Mouse (Mus musculus): Measurements from ENCODE around the gene Entpd3. TPM values are rescaled to one million over a fixed set of nuclear protein-coding genes. Genes with fewer than 3 reads are reported as not detected.

Gene Entpd3
- 0.07 and 0.18 TPM in 2 replicates for polyA plus RNA-seq (2012; ENCODE audit: low replicate concordance)

DNA sequence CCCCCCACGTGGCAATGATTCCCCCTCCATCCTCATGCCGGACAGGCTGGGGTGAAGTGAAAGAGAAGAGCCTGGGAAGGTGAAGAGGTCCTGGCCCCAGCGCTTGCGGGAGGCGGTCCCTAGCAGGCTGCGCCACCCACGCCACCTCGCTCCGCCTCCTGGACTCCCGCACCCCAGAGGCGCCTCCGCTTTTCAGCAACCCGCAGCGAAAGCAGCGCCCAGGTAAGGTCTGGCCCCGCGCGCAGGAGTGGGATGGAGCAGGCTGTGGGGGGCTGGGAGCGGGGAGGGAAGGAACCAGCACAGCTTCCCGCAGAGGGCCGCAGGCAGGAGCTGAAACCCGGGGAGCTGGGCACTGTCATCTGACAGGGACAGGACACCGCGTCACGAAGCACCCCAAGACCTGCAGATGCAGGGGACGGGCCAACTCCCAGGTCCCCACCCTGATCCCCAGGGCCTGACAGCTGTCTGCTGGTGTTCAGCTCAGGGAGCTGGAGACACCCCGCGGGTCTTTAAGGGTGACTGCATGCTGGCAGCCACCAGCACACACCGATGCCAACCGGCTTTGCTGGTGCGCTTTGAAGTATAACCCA, at the start of gene Entpd3:
TSS of gene Entpd3 (plus strand) at position 157 of the 590 bp plus-strand sequence.

GRCm38 (mm10) chr9:120492010-120492399, 47.6 kb upstream of the Entpd3 start, which contains the start of gene Eif1b:
Gene Eif1b, plus strand, starts transcription at chr9:120492232.

GRCm38 (mm10) chr9:120570741-120571592, 31.3 kb downstream of the Entpd3 start, which contains the start of gene Rpl14:
Gene Rpl14, plus strand, starts transcription at chr9:120571444.

Other genes with a start within 250 kb of the Entpd3 start
- 0.51 TPM in 1 of 2 replicates, not detected in the other for gene Myrip, start 238.3 kb upstream of the Entpd3 start, polyA plus RNA-seq (2012; ENCODE audit: low replicate concordance)
- gene Eif1b, start 47.6 kb upstream of the Entpd3 start, polyA plus RNA-seq (2012; ENCODE audit: low replicate concordance): 77.8 and 84.3 TPM in 2 replicates
- gene Rpl14, start 31.6 kb downstream of the Entpd3 start, polyA plus RNA-seq (2012; ENCODE audit: low replicate concordance): 662 and 731 TPM in 2 replicates